Mouse (Mus musculus) hindbrain, postnatal 0 days (tissue): ENCODE measurements at regions not wholly inside any gene's neighbourhood (a gene's known extent, or its start where the extent isn't known, plus 50 kb on each side); places are given as distances from the start of the nearest gene placed in this dataset.

Source experiments
- ATAC-seq: fragments of 200-750 bp; cut with Nextera tagmentation; 2 replicates; pipeline ENCODE4 v1.8.0; 2017; ENCODE audit warnings: mild to moderate bottlenecking, moderate TSS enrichment, moderate library complexity
- DNase-seq: peaks from one replicate; pipeline ENCODE4 v3.0.0-alpha.2; 2015; ENCODE audit warnings: low spot score
- H3K27ac ChIP-seq: fragments of 300-500 bp; sonication (generic); 2 replicates; pipeline ENCODE4 v1.5.1; 2014; ENCODE audit warnings: mild to moderate bottlenecking
- H3K27me3 ChIP-seq: fragments of 300-500 bp; sonication (generic); 2 replicates; pipeline ENCODE4 v1.6.1; 2014; ENCODE audit warnings: low read length, mixed read lengths; ENCODE audit not compliant: insufficient read depth
- H3K36me3 ChIP-seq: fragments of 300-500 bp; sonication (generic); 2 replicates; pipeline ENCODE4 v1.6.1; 2014; ENCODE audit warnings: low read length, mixed read lengths; ENCODE audit not compliant: insufficient read depth
- H3K4me1 ChIP-seq: fragments of 300-500 bp; sonication (generic); 2 replicates; pipeline ENCODE4 v1.6.1; 2014; ENCODE audit warnings: antibody characterized with exemption, low read length, mixed read lengths; ENCODE audit not compliant: insufficient read depth
- H3K4me2 ChIP-seq: fragments of 300-500 bp; sonication (generic); 2 replicates; pipeline ENCODE4 v1.6.1; 2014; ENCODE audit warnings: low read depth, mild to moderate bottlenecking, low read length, moderate library complexity, mixed read lengths
- H3K4me3 ChIP-seq: fragments of 300-500 bp; sonication (generic); 2 replicates; pipeline ENCODE4 v1.5.1; 2014; ENCODE audit warnings: low read length
- H3K9ac ChIP-seq: fragments of 300-500 bp; sonication (generic); replicated peaks from 2 replicates; pipeline ENCODE4 v1.6.1; 2014; ENCODE audit warnings: mild to moderate bottlenecking, low read length, moderate library complexity, mixed read lengths
- H3K9me3 ChIP-seq: fragments of 300-500 bp; sonication (generic); 2 replicates; pipeline ENCODE4 v1.6.1; 2016; ENCODE audit warnings: low read length, mixed read lengths
- CTCF ChIP-seq: IDR thresholded peaks from 2 replicates; pipeline ENCODE4 v1.5.1; 2016; ENCODE audit warnings: antibody characterized with exemption, control low read depth, low read depth
- WGBS: fragments of 180-500 bp; shearing (Covaris S2); extraction: QIAGEN DNeasy Blood & Tissue Kit; methylation state at CpG from one replicate; pipeline ENCODE4 v1.1.7; 2014; 5-methylcytosine and 5-hydroxymethylcytosine counted together

DNA sequence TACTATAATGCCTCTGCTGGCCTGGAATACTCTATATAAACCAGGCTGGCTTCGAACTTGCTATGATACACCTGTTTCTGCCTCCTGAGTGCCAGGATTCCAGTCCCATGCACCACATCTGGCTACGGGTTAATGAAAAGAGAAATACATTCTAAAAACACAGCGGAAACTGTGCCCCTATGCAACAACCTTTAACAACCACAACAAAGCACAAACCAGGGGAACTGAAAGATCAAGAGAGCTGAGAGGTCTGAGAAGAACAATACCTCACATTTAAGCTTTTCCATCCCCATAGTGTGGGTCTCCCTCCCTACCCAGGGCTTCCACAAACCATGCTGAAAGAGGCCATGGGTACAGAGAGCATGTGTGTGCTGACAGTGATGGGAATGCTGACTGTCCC, 501.0 kb upstream of the Kif2a start:
- Histone ChIP-seq H3K27ac (no peak overlapping the region), H3K4me1 (no peaks in the 10 kb centered on the region), H3K27me3 (no peaks in the 10 kb centered on the region), H3K4me2 (no peak overlapping the region), H3K36me3 (no peaks in the 10 kb centered on the region), H3K9me3 (no peaks in the 10 kb centered on the region), H3K9ac (no peak overlapping the region), H3K4me3 (no peak overlapping the region)
- WGBS, result 86% methylated on average over 3 of the region's 3 CpGs
- TF ChIP-seq CTCF, result no peak
- DNase-seq (no peak), ATAC-seq (no peak)

DNA sequence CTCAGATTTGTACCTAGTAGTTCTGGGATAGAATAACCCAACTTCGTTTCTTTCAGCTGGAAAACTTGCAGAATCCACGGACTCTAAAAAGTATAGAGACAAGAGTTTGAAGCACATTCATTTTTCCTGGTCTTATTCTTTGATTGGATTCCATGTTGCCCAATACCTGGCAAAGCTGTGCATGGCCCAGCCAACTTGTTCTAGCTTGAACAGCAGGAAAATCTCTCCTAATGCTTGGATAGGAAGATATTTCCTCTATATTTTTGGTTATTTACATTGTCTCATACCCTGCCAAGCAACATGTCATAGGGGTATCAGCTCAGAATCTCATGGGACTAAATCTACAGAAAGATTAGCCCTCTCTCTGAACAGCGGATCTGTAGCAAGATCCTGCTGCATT, 492.3 kb upstream of the Kif2a start:
- H3K36me3 ChIP-seq, result no peaks in the 10 kb centered on the region
- H3K9ac ChIP-seq, result no peak overlapping the region
- H3K27me3 ChIP-seq, result no peaks in the 10 kb centered on the region
- no peak overlapping the region for H3K27ac ChIP-seq
- DNase-seq (no peak), ATAC-seq (no peak)
- H3K4me3 ChIP-seq, result no peak overlapping the region
- H3K9me3 ChIP-seq, result no peaks in the 10 kb centered on the region
- no peak for TF ChIP-seq CTCF
- H3K4me2 ChIP-seq, result no peak overlapping the region
- WGBS, result 83% methylated on average over 3 of the region's 3 CpGs
- no peaks in the 10 kb centered on the region for H3K4me1 ChIP-seq

DNA sequence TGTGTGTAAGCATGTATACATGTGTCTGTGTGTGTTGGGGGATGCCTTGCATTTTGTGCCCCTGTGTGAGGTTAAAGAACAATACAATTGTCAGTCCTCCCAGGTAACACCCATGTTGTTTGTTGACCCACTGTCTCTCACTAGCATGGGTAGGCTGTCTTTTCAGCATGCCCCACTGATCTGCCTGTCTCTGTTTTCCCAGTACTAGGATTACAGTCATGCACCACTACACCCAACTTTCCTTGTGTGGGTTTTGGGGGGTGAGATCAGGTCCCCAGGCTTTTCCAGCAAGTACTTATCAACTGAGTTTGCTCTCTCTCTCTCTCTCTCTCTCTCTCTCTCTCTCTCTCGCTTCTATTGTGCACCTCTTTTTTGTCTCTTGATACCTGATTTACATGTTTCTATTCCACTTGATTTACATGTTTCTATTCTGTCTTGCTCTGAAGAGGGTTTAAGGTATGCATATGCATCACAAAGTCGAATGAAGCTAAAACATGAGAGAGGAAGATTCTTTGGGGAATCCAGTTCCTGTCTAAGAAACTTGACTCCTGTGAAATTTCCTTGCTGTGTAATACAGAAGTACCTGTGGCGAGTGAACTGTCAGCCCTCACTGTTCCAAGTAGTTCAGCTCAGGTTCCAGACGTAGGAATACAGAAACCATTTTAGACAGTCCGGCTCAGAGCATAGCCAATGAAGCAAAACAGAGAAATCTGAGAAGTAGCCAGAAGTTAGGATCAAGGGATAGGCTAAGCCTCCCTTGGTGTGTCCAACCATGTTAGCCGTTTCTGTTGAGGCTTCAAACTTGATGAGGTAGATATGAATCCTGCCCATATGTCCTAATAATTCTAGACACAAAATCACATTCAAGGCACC, 491.6 kb upstream of the Kif2a start:
- ATAC-seq, result no peak
- Histone ChIP-seq H3K4me1 (no peaks in the 10 kb centered on the region), H3K27me3 (no peaks in the 10 kb centered on the region), H3K9me3 (no peaks in the 10 kb centered on the region), H3K4me2 (no peak overlapping the region), H3K9ac (no peak overlapping the region), H3K4me3 (no peak overlapping the region), H3K27ac (no peak overlapping the region), H3K36me3 (no peaks in the 10 kb centered on the region)
- DNase-seq, result no peak
- WGBS, result 70% methylated on average over 6 of the region's 6 CpGs
- no peak for TF ChIP-seq CTCF

DNA sequence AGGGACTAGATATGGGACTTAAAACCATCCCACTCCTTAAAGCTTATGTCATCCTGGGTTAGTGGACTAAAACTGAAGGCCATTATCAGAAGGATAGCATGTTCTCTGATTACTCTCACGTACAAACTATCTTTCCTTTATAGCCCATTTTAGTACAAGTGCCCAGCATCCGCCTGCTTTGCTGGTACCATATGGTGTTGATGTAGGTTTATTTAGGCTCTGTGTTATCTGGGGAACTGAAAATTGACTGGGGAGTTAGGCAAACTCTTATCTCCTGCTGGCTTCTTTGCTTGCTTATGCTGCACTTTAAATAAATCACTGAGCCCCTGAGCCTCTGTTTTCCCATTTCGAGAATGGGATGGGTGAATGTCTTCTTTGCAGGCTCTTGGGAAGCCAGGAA, 485.4 kb upstream of the Kif2a start:
- Histone ChIP-seq H3K4me1 (no peaks in the 10 kb centered on the region), H3K9ac (no peak overlapping the region), H3K27me3 (no peaks in the 10 kb centered on the region), H3K27ac (no peak overlapping the region), H3K36me3 (no peaks in the 10 kb centered on the region), H3K9me3 (no peaks in the 10 kb centered on the region), H3K4me3 (no peak overlapping the region), H3K4me2 (no peak overlapping the region)
- no peak for TF ChIP-seq CTCF
- ATAC-seq (no peak), DNase-seq (no peak)
- 78% methylated on average over 3 of the region's 3 CpGs for WGBS

DNA sequence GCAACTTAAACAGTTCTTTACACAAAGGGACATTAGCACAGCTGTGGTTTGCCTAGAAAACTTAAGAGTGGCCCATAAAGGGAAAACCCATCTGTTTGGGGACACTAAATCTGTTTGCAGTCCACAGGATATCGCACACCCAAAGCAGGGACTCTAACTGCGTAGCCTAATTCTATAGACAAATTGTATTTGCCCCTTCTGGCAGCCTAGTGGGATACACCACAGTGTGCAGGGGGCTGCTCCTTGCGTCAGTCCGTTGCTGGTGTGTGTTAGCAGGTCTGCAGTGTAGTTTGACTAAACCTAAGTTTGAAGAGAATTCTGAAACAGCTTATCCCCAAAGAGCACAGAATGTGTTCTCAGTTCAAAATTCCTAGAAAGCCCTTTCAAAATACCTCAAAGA, 484.9 kb upstream of the Kif2a start:
- TF ChIP-seq CTCF, result no peak
- Histone ChIP-seq H3K9me3 (no peaks in the 10 kb centered on the region), H3K4me3 (no peak overlapping the region), H3K4me2 (no peak overlapping the region), H3K36me3 (no peaks in the 10 kb centered on the region), H3K27me3 (no peaks in the 10 kb centered on the region), H3K9ac (no peak overlapping the region), H3K27ac (no peak overlapping the region), H3K4me1 (no peaks in the 10 kb centered on the region)
- WGBS, result 74% methylated on average over 4 of the region's 4 CpGs
- DNase-seq (no peak), ATAC-seq (no peak)

DNA sequence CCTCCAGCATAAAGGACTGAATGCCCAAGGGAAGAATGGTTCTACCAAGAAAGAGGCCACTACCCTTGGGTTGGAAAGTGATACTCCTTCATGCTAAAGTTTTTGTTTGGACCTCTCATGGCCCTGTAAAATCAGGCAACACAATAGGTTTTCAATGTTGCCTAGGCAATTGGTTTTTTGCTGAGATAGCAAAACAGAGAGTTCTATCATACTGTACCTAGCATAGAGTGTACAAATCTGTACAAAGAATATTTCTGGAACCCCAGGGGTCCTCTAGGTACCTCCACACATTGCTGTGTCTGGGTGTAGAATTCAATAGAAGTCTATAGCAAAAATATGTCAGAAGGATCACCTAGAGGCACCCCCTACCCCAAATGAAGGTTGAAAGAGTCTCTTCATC, 483.4 kb upstream of the Kif2a start:
- no peak overlapping the region for H3K4me2 ChIP-seq
- H3K9me3 ChIP-seq, result no peaks in the 10 kb centered on the region
- no peaks in the 10 kb centered on the region for H3K36me3 ChIP-seq
- no peak for DNase-seq
- H3K4me1 ChIP-seq, result no peaks in the 10 kb centered on the region
- no peak overlapping the region for H3K4me3 ChIP-seq
- TF ChIP-seq CTCF, result no peak
- H3K27me3 ChIP-seq, result no peaks in the 10 kb centered on the region
- no peak overlapping the region for H3K9ac ChIP-seq
- no peak overlapping the region for H3K27ac ChIP-seq
- ATAC-seq, result no peak

DNA sequence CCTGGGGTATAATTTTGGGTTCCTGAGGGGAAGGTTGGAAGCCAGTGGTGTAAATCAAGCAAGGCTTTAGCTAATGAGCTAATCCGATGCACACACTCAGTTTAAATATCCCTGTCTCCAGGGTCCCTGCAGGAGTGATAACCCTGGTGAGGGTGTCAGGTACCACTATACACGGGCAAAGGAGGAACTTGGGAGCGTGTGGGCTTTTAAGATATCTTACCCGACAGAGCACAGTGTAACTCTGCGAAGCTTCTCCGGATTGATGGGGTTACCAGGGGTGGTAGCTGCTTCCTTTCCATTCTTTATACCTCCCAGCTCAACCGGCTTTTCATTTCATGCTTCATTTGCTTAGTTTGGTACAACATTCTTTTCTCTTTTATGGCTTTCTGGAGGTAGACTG, 480.3 kb upstream of the Kif2a start:
- Histone ChIP-seq H3K4me1 (no peaks in the 10 kb centered on the region), H3K36me3 (no peaks in the 10 kb centered on the region), H3K4me3 (no peak overlapping the region), H3K4me2 (no peak overlapping the region), H3K9me3 (no peaks in the 10 kb centered on the region), H3K27me3 (no peaks in the 10 kb centered on the region), H3K27ac (no peak overlapping the region), H3K9ac (no peak overlapping the region)
- TF ChIP-seq CTCF, result no peak
- WGBS, result 37% methylated on average over 7 of the region's 7 CpGs
- DNase-seq (no peak), ATAC-seq (no peak)
